Mouse (Mus musculus) testis, postnatal 10 days (tissue): ENCODE data around the gene Phf21b.
"Not testable (repeated sequence)": the region's sequence is repeated elsewhere in the genome, so short reads cannot be mapped to it uniquely, and the experiment has no call there.

Experiments
- DNase-seq: peaks from one replicate; pipeline ENCODE4 v3.0.0; 2021; ENCODE audit warnings: low spot score

Gene Phf21b

DNA sequence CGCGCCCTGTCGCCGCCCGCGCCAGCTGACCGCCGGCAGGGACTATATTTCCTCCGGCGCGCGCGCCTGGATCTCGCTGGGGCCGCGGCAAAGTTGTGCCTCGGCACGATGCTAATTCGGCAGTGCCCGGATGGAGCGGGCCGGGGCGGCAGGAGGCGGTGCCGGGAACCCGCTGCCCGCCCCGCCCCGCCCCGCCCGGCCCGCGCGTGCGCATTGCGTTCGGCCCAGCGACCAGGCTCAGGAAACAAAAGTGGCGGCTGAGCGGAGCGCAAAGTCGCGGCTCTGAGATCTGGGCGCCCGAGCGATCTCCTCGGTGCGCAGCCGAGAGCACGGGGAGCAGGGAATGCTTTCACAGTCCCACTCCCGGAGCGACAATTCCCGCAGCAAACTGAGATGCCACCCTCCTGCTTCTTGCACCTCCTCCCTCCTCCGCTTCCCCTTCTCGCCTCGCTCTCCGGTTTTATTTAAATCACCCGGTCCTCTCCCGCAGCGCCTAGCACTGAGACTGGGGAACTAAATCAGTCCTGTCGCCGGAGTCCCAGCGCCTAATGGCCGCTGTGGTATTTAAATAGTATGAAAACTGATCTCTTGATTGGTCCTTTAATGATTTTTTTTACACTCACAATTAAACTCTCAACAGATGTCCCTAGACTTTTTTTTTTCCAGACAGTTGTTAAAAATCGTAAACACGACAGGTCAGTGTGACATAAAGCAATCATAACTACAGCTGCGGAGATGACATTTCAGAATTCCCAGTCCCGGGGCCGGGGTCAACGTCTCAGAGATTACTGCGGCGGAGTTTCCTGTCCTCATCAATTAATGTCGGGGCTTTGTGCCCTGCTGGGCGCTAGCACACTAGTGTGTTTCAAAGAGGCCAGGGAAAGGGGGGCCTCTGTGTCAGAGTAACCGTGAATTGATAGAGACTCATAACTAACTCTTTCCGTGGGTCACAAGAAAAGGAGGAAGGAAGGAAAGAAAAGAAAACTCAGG is at the start of gene Phf21b:
Gene Phf21b, minus strand, starts transcription at position 44 of the 990 bp plus-strand sequence.
- DNase-seq = peak; percentile 88

DNA sequence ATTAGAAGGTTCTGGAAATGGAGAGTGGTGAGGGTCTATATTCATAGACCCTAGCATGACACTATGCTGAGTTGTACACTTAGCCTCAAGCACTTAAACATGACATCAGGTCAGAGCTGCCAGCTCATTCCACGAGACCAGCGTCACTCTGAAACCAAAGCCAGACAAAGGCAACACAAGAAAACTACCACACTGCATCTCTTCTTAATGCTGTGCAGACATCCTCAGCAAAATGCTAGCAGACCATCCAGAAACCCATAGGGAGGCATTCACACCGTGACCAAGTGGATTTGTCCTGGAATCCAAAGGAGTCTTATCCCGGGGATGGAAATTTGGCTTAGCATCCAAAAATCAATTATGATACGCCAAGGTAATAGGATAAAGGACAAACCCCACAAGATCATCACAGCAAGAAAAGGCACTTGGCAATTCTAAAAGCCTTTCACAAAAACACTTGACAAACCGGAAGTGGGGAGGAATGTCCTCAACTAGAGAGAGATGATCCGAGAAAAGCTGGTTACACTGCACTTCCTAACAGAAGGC is 48.1 kb upstream of the Phf21b start:
- DNase-seq = no peak

DNA sequence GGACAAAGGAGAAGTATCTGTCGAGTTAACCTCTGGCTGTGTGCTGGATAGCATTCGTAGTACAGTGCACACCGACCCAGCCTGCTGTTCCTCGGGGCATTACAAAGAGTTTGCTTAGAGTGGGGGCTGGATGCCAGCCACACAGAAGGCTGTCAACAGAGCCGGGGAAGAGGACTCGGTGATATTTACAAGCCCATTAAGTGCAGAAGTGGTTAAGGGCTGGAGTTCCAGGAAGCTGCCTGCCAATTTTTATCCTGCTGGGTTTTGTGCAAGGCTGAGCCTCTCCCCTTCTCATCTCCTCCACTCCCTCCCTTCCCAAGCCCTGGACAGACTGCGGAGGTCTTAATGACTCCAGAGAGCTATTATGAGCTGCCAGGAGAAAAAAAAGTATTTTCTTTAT is 42.2 kb upstream of the Phf21b start:
- no peak for DNase-seq

DNA sequence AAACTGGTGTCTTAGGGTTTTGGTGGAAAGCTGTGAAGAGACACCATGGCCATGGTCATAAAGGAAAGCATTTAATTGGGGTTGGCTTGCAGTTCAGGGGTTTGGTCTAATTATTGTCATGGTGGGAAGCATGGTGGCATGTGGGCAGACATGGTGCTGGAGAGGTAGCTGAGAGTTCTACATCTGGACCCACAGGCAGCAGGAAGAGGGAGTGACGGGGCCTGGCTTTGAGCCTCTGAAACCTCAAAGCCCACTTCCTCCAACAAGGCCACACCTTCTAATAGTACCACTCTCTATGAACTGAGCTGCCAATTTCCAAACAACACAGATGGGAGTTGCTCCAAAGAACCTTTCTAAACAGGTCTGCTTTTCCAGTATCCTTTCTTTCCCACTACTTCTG is 40.8 kb upstream of the Phf21b start:
- DNase-seq = no peak

DNA sequence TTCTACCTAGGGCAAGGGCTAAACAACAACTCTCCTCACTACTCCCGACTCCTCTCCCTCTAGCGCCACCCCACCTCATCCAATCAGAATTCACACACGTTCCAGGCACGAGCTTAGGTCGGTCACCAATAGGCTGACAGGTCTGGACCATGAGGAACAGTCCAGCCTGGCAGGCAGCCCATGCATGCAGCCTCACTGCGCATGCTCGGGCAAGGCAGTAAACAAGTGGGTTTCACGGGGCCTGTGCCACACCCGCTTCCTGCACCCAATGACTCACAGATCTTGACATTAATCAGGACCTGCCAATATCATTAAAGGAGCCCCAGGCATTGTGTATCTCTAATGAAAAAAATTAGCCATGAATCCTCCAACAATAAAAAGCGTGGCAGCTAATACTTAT is 40.4 kb upstream of the Phf21b start:
- not testable (repeated sequence) for DNase-seq

DNA sequence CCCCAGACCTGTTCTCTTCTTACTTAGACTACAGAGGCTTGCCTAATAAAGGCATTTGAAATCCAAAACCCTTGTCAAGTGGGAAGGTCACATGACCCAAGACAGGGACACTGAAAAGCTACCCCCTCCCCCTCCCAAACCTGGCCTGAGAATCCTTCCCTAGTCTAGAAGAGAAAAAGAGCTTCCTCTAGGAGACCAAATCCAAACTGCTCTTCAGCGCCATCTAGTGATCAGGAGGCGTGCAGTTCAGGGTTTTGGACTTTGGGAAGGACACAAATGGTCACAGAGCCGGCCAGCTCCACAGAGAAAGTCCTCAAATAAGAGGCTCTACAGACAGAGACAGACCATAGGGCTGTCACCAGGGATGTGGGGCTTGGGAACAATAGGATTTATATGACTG is 35.8 kb upstream of the Phf21b start:
- DNase-seq = peak; percentile 73

DNA sequence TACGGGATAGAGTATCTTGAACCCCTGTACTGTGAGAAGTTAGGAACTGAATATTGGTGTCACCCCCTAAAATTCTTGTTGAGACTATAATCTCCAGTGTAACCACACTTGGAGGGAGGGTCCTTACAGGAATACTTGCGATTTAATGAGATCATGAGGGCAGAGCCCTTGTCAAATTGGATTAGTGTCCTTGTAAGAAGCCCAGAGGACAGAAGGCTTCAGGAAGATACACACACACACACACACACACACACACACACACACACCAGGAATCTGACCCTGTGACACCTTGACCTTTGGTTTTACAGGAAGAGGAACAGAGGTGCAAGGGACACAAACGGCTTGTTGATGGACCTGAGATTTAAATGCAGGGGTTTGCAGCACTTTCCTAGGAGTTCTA is 35.4 kb upstream of the Phf21b start:
- DNase-seq = no peak

DNA sequence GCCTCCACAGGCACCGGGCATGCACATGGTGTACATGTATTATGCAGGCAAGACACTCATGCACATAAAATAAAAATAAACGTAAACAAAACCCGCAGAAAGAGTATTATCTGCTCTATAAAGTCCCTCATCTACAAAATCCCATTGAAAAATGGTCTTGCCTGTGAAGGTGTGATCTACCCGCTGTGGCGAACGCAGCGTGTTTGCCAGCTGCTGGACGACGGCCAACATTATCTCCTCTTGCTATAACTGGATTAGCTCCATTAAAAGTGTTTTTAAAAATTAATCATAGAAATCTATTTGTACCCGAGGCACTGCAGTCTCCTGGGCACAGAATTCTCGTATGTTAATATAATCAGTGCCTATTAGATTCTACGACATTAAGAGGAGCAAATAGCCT is 32.2 kb upstream of the Phf21b start:
- no peak for DNase-seq

DNA sequence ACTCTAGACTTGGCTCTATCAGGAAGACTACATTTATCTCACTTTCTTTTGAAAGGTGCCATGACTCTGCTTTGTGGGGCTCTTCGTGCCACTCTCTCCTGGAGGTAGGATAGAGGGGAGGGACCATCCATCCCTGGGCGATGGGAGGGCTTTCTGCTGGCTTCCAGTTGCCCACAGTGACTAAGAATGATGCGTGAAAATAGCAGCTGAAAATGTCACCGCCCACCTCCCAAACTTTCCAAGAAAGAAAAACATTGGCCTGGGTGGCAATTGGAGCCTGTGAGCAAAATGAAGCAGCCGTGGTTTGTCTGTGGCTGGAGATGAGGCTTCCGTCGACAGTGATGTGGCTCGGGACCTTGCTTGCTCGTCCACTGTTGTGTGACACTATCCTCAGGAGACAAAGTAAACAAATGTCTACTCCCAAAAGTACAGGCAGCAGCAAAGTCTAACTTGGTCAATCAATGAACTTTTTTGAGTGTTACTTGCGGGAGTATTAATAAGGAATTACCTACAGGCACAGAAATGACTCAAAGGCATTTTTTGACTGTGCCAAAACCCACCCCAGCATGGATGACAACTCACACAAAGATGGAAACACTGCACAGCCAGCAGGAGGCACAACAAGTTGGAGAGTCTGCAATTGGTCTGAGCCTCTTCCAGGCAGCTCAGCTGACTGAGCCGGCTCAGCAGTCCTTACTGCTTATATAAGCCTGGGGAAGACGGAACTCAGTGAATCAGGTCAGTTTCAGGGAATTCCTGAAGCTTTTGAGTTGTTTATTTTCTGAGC is 21.4 kb upstream of the Phf21b start:
- no peak for DNase-seq

DNA sequence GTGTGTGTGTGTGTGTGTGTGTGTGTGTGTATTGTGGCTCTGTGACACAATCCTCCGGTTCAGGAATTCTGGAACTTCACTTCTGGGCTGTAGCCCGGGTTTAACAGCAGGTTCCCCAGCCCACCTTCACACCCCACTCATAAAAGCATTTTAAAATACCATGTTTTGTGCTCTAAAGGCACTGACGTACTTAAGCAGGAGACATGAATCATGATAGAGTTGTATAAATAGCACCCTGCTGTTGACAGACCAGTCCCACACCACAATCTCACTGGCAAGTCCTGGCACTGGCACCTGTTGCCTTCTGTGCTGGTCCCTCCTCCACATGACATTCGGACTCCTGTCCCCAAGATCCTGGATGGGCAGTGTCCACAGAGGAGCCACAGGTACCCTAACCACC is 18.0 kb upstream of the Phf21b start:
- no peak for DNase-seq

DNA sequence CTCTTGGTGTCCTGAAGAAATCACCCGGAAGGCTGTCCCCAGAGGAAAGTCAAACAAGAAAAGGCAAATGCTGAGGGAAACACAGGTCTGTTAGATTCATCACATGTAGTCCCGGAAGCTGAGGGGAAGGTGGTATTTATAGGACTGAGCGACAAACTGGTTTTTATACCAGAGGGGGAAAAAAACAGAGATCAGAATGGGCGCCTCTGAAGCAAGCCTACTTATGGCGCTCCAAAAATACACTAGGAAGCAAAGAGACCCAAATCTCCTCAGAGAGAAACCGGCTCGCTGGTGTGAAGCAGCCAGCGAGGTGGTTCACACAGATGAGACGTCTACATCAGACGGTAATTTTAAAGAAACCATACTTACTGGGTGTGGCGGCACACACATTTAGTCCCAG is 17.2 kb upstream of the Phf21b start:
- no peak for DNase-seq

DNA sequence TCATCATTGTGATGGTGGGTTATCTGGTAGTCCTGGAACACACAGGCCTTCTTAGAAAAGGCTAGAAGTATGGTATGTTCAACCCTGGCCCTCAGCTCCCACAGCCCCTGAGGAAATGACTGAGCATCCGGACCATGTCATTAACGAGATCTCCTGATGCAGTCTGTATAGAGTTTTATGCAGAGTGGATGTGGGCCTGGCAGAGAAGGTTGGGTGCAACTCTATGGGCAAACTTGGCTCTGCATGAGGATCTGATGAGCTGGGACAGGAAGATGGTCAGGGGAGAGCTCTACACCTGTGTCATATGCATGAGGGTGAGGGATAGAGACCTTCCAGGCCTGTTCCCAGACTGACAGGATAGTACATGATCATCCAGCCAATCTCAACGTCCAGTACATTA is 16.0 kb upstream of the Phf21b start:
- DNase-seq = no peak

DNA sequence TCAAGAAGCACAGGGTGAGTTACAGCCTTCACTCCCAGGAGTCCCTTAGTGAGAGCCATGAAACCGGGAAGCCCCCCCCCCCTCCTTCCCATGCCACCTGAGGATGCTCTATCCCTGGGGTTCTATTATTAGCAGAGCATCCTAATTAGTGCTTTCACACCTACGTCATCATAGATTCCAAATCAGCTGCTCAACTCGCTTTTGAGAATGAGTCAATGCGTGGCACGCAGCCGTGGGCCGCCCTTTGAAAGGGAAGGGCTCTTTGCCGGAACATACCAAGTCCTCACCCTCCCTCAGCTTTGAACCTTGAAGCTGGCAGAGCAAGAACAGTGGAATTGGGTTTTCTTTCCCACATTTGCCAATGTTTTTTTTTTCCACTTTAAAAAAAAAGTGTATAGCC is 6.1 kb upstream of the Phf21b start:
- no peak for DNase-seq

DNA sequence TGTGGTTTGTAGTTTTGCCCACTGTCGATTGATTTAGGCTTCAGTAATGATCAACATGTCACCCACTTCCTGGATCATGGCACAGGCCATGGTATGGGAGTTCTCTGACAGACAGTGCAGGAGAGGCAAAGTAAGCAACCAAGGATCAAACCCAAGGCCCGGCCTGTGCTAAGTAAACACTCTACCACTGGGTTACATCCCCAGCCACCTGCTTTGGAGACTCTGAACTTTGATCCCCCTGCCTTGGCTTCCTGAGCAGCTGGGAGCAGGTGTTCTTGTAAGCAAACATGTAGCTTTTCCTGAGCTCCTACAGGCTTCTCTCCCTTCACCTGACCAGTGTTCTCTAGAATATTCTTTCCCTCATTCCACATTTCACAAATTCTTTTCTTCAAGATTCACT is 1.8 kb upstream of the Phf21b start:
- no peak for DNase-seq

DNA sequence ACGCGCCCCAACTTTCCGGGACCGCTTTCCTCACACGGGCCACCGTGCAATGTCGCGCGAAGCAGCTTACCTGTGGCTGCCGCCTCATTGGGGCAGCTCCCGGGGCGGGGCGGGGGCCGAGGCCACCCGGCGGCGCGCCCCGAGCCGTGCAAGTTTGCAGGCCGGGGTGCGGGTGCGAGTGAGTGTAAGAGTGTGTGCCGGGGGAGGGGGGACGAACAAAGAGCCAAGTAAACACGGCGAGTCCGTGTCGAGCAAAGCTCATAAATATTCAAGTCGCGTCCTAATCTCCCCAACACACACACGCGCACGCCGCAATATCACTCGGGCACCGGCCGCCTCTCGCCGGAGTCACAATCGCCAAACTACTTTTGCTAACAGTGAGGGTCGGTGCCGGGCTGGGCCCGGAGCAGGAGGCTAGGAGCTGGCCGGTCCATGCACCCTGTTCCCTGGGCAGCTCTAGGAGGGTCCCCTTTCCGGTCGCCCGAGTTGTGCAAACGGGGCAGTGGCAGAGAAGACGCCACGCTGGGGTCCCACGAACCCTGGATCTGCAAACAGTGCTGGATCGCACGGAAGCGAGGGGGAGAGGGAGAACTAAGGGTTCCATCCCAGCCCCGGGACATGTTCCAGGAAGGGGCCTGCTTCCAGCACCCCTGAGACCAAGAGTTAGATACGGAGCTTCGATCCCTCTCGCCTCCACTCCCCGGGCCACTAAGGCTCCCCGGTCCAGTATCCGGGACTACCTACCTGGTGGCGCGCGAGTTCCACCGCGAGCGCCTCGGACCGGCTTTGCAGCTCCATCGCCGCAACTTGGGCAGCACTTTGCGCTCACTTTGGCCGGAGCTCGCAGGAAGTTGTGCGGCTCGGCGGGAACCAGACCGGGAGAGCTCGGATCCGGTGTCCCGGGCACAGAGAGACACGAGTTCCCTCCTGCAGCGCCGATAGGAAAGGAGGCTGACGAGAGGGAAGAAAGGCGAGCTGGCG is 638 bp downstream of the Phf21b start:
- DNase-seq = peak; percentile 63

DNA sequence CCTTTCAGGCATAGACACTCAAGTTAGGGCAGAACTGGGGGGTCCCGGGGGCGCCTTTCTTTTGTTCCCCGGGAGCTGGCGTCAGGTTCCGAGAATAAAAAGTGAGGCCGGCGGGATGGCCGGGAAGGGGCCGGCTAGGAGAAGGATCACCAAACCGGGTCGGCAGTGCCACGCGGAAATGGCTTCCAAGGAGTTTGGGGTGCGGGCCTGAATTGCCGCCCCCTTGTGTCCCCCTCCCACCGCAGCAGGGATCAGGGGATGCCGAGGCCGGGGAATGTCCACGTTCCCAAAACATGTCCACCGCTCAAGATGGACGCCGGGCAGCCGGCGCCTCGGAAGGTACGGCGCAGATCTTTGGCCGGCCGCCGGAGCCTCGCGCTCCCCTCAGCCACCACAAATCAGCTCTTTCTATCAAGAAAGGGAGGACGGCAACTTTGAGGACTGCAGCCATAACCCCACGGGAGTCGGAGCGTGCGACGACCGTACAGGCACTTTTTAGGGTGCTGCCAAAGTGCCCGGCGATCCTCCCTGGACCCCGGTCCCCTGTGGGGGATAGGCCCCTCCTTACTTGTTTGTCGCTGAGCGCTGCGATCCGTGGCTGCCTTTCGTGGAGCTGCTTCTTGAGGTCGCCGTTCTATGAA is 1.6 kb downstream of the Phf21b start:
- DNase-seq = no peak

DNA sequence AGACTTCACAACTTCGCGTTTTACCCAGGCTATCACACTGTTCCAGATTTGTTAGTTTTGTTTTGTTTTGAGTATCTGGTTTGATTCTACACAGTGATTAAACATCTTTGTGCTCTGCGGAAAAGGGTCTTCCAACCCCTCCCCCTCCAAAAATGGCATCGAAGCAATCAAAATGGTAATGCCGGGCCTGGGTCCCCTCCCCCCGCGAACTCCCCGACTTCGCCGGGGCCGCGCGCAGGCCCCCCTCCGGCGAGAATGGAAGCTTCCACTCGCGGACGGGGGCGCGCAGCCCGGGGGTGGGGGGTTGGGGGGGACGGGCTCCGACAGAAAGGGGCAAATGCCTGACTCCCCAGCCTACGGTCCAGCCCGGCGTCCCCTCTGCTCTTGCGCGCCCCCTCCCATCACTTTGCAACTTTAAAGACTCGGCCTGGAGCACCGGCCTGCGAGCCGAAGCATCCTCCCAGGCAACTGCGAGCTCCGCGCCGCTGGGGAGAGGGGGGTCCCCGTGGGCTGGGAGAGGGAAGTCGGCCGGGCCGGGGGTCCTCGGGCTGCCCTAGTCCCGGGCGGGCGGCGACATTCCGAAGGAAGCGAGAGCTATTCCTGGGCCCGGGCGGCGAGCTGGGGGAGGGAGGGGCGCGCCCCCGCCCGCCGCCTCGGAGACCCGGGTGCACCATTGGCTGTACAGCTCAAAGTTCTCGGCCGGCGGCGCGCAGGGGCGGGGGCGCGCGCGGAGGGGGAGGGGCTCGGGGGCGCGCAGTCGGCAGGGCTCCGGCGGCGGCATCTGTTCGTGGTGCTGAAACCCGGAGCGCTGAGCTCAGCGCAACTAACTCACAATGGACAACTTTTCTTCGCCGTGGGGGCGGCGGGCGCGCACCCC is 2.4 kb downstream of the Phf21b start:
- peak; percentile 90 for DNase-seq

DNA sequence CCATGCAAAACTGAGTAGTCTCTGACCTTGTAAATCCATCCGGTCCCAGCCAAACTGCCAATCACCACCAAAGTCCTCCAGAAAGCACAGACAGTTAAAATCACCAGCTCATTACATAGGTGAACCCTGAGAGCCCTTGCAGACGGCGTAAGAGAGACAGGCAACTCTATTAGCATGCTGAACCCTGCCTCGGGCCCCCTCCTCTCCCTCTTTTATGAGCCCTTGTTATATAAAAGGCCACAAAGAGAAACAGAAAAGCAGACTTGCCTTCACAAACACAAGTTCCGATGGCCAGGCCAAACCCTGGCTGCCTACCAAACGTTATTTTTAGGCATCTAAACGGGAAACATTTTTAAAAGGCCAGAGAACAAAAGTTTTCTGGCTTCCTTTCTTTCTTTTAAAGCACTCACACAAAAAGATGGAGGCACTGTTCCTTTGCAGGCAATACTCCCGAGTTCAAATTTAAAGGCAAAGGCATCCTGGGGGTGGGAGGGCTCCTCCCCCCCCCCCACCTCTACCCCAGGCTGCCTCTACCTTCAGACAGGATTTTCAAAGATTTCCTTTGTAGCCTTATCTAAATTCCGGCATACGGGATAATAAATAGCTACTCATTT is 3.3 kb downstream of the Phf21b start:
- no peak for DNase-seq

DNA sequence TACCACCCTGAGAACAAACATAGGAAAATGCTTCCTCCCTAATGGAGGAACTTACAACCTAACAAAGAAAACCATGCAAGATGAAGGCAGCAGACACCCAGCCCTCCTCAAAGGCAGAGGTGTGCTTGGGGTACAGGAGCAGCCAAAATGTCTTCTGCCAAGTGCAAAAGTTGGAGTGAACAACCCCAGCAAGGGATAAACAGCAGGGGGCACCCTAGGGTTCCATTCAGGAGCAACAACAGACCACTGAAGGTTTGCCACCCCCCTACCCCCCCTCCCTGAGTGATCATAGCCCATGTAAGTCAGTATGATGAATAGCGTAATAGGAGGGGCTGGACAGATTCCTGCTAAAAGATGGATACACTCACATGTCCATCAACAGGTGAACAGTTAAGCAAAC is 5.5 kb downstream of the Phf21b start:
- DNase-seq = peak; percentile 54

DNA sequence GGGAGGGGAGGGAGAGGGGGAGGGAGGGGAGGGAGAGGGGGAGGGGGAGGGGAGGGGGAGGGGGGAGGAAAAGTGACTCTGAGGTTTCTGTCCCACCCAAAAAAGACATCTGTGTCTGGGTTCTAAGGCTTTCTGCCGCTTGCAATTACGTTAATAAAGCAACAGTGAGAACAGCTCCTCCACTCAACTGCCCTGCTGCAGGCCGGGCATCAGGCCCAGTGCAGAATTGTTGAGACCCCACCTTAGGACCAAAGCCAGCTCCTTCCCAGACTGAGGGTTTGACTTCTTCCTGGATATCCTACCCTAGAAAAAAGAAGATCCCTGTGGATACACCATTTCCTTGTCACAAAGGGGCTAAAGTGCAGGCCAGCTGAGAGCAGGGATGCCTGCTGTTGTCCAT is 9.6 kb downstream of the Phf21b start:
- DNase-seq = no peak
